In the genomic region with DNA sequence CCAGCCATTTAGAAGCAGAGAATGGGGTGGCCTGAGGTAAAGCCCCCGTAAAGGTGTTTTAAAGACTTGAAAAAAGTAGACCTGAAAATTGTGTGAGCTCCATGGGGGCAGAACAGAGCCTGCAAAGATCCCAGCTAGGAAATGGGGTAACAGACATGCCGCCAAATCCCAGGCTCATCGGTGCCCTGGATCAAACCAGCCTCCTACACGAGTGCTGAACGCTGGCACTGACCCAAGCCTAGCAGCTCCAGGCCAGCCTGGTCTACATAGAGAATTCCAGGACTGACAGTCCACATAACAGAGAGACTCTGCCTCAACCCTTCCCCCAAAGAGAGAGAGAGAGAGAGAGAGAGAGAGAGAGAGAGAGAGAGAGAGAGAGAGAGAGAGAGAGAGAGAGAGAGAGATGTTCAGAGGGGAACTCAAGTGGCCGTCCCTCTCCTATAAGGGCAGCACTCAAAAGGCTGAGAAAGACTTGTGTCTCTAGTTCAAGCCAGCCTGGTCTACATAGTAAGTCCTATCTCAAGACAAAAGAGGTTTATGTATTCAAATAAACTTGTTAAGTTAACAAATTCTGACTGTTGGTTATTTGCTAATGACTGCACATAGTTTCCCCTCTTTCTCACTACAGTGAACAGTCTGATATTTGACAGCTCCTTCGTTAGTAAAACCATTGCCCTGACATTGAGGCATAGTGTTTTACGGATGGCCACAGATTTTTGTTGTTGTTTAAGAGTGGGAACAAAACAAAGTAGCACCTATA, we compare ENCODE assay signal across 7 mouse cellular contexts. TPM values are rescaled to one million over a fixed set of nuclear protein-coding genes. Genes with fewer than 3 reads are reported as not detected.
DNase-seq lines count a peak whose midpoint lies in the region; ATAC-seq lines count a peak whose summit lies in the region.

No protein-coding gene starts in this region.

- ATAC-seq in megakaryocyte, adult 5-6 weeks (ENCODE audit: poor library complexity, severe bottlenecking): no peak
- ATAC-seq in limb, embryonic 15.5 days (ENCODE audit: insufficient number of reproducible peaks, low FRiP score, low TSS enrichment, low read depth): no peak

- no peak for DNase-seq in forebrain, embryonic 10.5 days (ENCODE audit: extremely low spot score, low spot score)
- no peak for DNase-seq in layer of hippocampus, adult 18-20 months (ENCODE audit: low spot score in 2 of 2)
- no peak for DNase-seq in gastrocnemius, postnatal 25 days
- DNase-seq in layer of hippocampus, adult 9-11 months: no peak

- 45% methylated on average over 8 of the region's 8 CpGs for WGBS in forebrain, embryonic 10.5 days
- WGBS in limb, embryonic 15.5 days: 39% methylated on average over 8 of the region's 8 CpGs

- peak overlapping the region; percentile 68 for H3K4me2 ChIP-seq in limb, embryonic 15.5 days

- H3K36me3 ChIP-seq in megakaryocyte, embryonic 14.5 days (replicated peaks; ENCODE audit: low read length): peaks cover 9% of the 10 kb centered on the region
- H3K36me3 ChIP-seq in forebrain, embryonic 10.5 days (replicated peaks): peaks cover 11% of the 10 kb centered on the region
- H3K36me3 ChIP-seq in limb, embryonic 15.5 days: peaks cover 5% of the 10 kb centered on the region

- peak overlapping the region; percentile 95 for H3K4me3 ChIP-seq in megakaryocyte, embryonic 14.5 days (replicated peaks)
- H3K4me3 ChIP-seq in forebrain, embryonic 10.5 days: peak overlapping the region; percentile 87
- peak overlapping the region; percentile 93 for H3K4me3 ChIP-seq in limb, embryonic 15.5 days

- peak overlapping the region; percentile 73; the same call in 1 of the 2 replicates for H3K9ac ChIP-seq in limb, embryonic 15.5 days

- H3K27me3 ChIP-seq in megakaryocyte, embryonic 14.5 days (replicated peaks): no peaks in the 10 kb centered on the region
- no peaks in the 10 kb centered on the region for H3K27me3 ChIP-seq in forebrain, embryonic 10.5 days (ENCODE audit: poor library complexity, severe bottlenecking)
- no peaks in the 10 kb centered on the region for H3K27me3 ChIP-seq in limb, embryonic 15.5 days

- H3K9me3 ChIP-seq in megakaryocyte, embryonic 14.5 days: peaks cover 4% of the 10 kb centered on the region; the same call in 1 of the 2 replicates
- no peaks in the 10 kb centered on the region for H3K9me3 ChIP-seq in forebrain, embryonic 10.5 days
- no peaks in the 10 kb centered on the region for H3K9me3 ChIP-seq in limb, embryonic 15.5 days

- H3K27ac ChIP-seq in forebrain, embryonic 10.5 days: no peak overlapping the region
- no peak overlapping the region for H3K27ac ChIP-seq in limb, embryonic 15.5 days

- H3K4me1 ChIP-seq in megakaryocyte, embryonic 14.5 days: peaks cover 39% of the 10 kb centered on the region
- peaks cover 29% of the 10 kb centered on the region for H3K4me1 ChIP-seq in forebrain, embryonic 10.5 days
- H3K4me1 ChIP-seq in limb, embryonic 15.5 days: peaks cover 6% of the 10 kb centered on the region

RNA-seq across cellular contexts. Expression of a gene that starts 1.3 kb away (rescaled TPM):
- polyA plus RNA-seq in megakaryocyte, embryonic 14.5 days (2012; ENCODE audit: insufficient read depth, low replicate concordance): 2.8 and 3.6 TPM in 2 replicates
- 4.7 and 5.0 TPM in 2 replicates for total RNA-seq in megakaryocyte, adult 5-6 weeks (2015)
- total RNA-seq in megakaryocyte, adult 5-6 weeks (2017): 5.1 and 12.0 TPM in 2 replicates
- 43.7 and 44.8 TPM in 2 replicates for polyA plus RNA-seq in forebrain, embryonic 10.5 days (2016; fragmentation: Nextera tagmentation; extraction: Ambion mirVana)
- polyA plus RNA-seq in limb, embryonic 15.5 days (2015; fragmentation: Nextera tagmentation; extraction: Ambion mirVana): 29.8 and 32.4 TPM in 2 replicates
- 10 to 100 TPM; 16.3 to 17.3 TPM for total RNA-seq in layer of hippocampus, adult 18-20 months (2021)
- total RNA-seq in gastrocnemius, postnatal 25 days (2021): 10 to 100 TPM in 1 of 2 experiments, 1 to 10 TPM in 1; 8.4 to 11.2 TPM

RNA-seq across cellular contexts. Expression of a gene that starts 5.3 kb away (rescaled TPM):
- polyA plus RNA-seq in megakaryocyte, embryonic 14.5 days (2012; ENCODE audit: insufficient read depth, low replicate concordance): 2.9 and 11.2 TPM in 2 replicates
- 11.9 and 14.2 TPM in 2 replicates for total RNA-seq in megakaryocyte, adult 5-6 weeks (2015)
- 12.0 and 16.3 TPM in 2 replicates for total RNA-seq in megakaryocyte, adult 5-6 weeks (2017)
- polyA plus RNA-seq in forebrain, embryonic 10.5 days (2016; fragmentation: Nextera tagmentation; extraction: Ambion mirVana): 31.0 and 35.3 TPM in 2 replicates
- 43.1 and 47.1 TPM in 2 replicates for polyA plus RNA-seq in limb, embryonic 15.5 days (2015; fragmentation: Nextera tagmentation; extraction: Ambion mirVana)
- 10 to 100 TPM; 20.6 to 21.2 TPM for total RNA-seq in layer of hippocampus, adult 18-20 months (2021)
- 10 to 100 TPM in 1 of 2 experiments, 1 to 10 TPM in 1; 9.5 to 10.1 TPM for total RNA-seq in gastrocnemius, postnatal 25 days (2021)
